Mouse (Mus musculus): ENCODE measurements around the gene Teddm1b. TPM values are rescaled to one million over a fixed set of nuclear protein-coding genes. Genes with fewer than 3 reads are reported as not detected.
"Not testable (repeated sequence)": the region's sequence is repeated elsewhere in the genome, so short reads cannot be mapped to it uniquely, and the experiment has no call there.

Gene Teddm1b
- total RNA-seq (2021) (not detected), polyA plus RNA-seq (2012; rRNA removed) (not detected in 2 replicates)
- long read RNA-seq: 0 reads

DNA sequence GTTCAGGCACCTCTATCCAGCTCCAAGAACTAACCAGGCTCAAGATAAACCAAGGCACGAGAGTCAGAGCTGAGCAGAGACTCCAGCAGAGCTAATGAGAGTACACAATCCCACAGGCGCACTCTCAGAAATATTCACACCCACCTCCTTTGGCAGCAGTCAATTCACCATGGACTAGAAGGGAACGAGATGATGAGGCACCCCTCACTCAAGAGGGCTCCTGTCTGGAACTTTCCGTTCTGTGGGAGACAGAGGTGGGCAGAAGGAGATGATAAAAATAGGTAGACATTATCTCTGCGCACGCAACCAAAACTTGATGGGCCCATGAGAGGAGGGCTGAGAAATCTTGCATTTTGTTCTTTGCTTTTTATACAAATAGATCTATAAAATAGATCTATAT is at the start of gene Teddm1b:
Gene Teddm1b (plus strand): TSS at position 301 of the 400 bp plus-strand sequence.
- no peak for DNase-seq

DNA sequence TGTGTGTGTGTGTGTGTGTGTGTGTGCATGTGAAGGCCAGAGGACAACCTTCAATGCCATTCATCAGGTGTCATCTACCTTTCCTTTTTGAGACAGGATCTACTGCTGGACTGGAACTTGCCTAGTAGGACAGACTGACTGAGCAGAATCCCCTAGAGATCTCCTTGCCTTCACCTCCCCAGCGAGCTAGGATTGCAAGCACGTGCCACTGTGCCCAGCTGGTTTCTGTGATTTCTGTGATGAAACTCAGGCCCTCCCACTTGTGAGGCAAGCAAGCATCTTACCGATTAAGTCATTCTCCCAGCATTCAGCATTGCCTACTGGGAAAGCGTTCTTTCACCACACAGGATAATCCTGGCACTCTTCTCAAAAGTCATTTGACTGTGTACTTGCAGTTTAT is 43.4 kb upstream of the Teddm1b start:
- peak; percentile 10 for DNase-seq

- DNase-seq: no peak
These were observed 38.1 kb upstream of the Teddm1b start for GRCm38 (mm10) chr1:153836036-153836435.

DNA sequence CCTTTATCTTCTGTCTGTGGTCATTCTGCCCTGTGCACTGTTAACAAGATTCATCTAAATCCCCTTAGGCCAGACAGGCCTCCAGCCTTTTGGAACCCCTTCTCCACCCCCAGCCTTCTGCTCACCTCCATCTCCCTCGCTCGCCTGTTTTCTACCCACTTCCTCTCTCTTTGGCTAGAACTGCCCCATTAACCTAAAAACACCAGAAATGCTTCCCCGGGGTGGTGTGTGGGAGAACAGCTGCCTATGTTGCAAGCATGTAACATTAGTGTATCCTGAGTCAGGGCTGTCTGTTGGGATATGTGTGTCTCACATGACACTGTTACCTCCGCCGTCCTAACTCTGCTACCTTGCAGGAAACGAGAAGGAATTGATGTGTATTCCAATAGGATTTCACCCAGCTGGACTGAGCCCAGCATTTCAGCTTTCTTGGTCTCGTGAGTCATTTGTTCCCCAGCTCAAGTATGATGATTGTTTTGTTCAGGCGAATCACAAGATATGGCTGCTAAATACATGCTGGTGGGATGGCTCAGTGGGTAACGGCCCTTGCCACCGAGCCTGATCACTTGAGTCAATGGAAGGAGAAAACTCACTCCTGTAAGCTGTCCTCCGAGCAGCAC is 31.9 kb upstream of the Teddm1b start:
- no peak for DNase-seq

DNA sequence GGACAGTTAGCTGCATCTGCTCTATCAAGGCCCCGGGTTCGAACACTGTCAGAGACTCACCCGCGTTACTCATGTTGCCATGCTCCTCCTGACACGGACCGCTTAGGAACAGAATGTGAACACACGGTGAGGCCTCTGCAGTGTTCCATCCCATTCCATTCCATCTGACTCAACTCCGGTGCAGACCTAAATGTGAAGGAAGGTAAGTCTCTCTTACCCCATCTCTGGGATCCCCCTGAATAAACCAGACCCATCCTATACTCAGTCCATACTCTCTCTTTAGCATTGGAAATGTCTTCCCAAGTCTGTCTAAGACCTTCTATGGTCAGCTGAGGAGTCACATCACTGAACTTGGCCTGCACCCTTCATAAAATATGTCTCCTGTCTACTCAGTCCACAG is 30.1 kb upstream of the Teddm1b start, which contains the start of gene Rgsl1:
Gene Rgsl1 (minus strand): TSS at position 101 of the 400 bp plus-strand sequence.
- no peak for DNase-seq

GRCm38 (mm10) chr1:153846420-153846819 is 27.7 kb upstream of the Teddm1b start:
- DNase-seq: no peak

GRCm38 (mm10) chr1:153846867-153847266 is 27.3 kb upstream of the Teddm1b start:
- DNase-seq: no peak

- not testable (repeated sequence) for DNase-seq
These were observed 21.4 kb upstream of the Teddm1b start for GRCm38 (mm10) chr1:153852696-153853095.

GRCm38 (mm10) chr1:153855946-153856345 is 18.2 kb upstream of the Teddm1b start:
- DNase-seq: peak; percentile 3

- not testable (repeated sequence) for DNase-seq
These were observed 6.2 kb downstream of the Teddm1b start for GRCm38 (mm10) chr1:153880391-153880790.

GRCm38 (mm10) chr1:153886024-153886633 is 12.0 kb downstream of the Teddm1b start:
- no peak for DNase-seq

GRCm38 (mm10) chr1:153890121-153890520 is 16.0 kb downstream of the Teddm1b start:
- DNase-seq: no peak

DNA sequence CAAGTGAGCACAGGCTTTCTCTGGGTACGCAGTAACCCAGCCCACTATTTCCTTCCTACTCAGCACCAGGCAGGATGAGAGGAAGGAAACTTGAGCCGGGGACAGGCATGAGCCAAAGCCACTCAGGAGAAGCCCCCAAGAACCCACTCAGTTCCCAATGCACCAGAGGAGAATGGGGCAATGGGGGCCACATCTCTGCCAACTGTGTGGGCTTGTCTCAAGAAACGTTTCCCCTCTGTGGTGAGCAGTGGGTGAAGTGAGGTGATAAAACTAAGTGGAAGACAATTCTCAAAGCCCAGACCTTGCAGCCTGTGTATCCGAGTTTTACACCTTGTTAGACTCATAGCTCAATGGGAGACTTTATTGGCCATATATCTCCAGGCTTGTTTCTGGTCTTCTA is 17.3 kb downstream of the Teddm1b start, which contains the start of gene Teddm1a:
Gene Teddm1a (plus strand): TSS at position 301 of the 400 bp plus-strand sequence.
- no peak for DNase-seq

- DNase-seq: no peak
These were observed 19.6 kb downstream of the Teddm1b start for GRCm38 (mm10) chr1:153893746-153894145.

GRCm38 (mm10) chr1:153894201-153894893 is 20.2 kb downstream of the Teddm1b start:
- DNase-seq: no peak

DNA sequence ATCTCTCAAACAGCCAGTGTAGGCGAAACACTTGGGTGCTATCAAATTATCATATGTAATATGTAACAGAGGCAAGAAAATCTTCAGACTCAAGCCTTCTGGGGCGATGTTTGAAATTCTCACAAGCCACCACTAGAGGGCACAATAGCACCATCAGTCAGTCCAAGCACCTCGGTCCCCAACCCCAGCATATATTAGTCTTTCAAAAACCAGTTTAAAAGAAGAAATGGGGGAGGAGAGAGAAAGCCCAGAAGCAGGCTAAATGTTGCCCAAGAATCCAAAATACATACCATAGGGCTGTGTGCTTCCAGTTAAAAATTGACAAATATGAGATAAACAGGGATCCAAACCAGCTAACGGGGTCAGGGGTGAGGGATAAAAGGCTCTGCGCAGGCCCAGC is 20.8 kb downstream of the Teddm1b start:
- DNase-seq: peak; percentile 72

- DNase-seq: no peak
These were observed 23.1 kb downstream of the Teddm1b start for GRCm38 (mm10) chr1:153897196-153897595.

- no peak for DNase-seq
These were observed 25.0 kb downstream of the Teddm1b start for GRCm38 (mm10) chr1:153898989-153899730.

GRCm38 (mm10) chr1:153899731-153900380 is 25.7 kb downstream of the Teddm1b start, which contains the start of the genes Glul and Teddm2:
TSS of gene Glul (plus strand) at chr1:153899944.
TSS of gene Teddm2 (minus strand) at chr1:153900228.
- peak; percentile 98 for DNase-seq

DNA sequence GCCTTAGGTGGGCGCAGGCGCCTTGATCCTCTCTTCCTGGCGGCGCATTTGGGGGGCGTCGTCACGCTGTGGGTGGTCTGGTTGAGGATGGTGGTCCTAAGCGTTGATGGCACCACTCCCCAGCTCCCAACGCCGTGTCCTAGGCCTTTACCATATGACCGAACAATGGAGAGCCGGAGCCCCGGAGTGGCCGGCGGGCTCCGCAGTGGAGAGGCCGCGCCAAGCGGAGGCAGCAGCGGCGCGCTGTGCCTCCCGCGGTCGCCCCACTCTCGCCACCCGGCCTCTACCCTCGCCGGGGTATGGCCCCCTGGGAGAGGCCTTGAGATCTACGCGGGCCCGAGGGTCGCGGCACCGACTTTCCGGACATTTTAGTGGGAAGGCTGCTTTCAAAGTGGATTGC is 26.2 kb downstream of the Teddm1b start:
- no peak for DNase-seq
